Mouse (Mus musculus) limb, embryonic 12.5 days (tissue): ENCODE data around the gene H3f3a. TPM values are rescaled to one million over a fixed set of nuclear protein-coding genes. Genes with fewer than 3 reads are reported as not detected.

Experiments used
- ATAC-seq: fragments of 200-750 bp; cut with Nextera tagmentation; 2 replicates; pipeline ENCODE4 v1.8.0; 2017; ENCODE audit warnings: low read depth, moderate TSS enrichment; ENCODE audit not compliant: insufficient number of reproducible peaks, insufficient read depth, low FRiP score, low TSS enrichment
- H3K27ac ChIP-seq: fragments of 300-500 bp; sonication (generic); 2 replicates; pipeline ENCODE4 v1.5.1; 2016; ENCODE audit warnings: mild to moderate bottlenecking, moderate library complexity
- H3K27me3 ChIP-seq: fragments of 300-500 bp; sonication (generic); 2 replicates; pipeline ENCODE4 v1.6.1; 2016; ENCODE audit warnings: mild to moderate bottlenecking, moderate library complexity
- H3K36me3 ChIP-seq: fragments of 300-500 bp; sonication (generic); 2 replicates; pipeline ENCODE4 v1.6.1; 2016; ENCODE audit warnings: mild to moderate bottlenecking, moderate library complexity
- H3K4me1 ChIP-seq: fragments of 300-500 bp; sonication (generic); replicated peaks from 2 replicates; pipeline ENCODE4 v1.6.1; 2016
- H3K4me2 ChIP-seq: fragments of 300-500 bp; sonication (generic); 2 replicates; pipeline ENCODE4 v1.6.1; 2016; ENCODE audit warnings: mild to moderate bottlenecking, moderate library complexity
- H3K4me3 ChIP-seq: fragments of 300-500 bp; sonication (generic); replicated peaks from 2 replicates; pipeline ENCODE4 v1.5.1; 2016; ENCODE audit warnings: mild to moderate bottlenecking
- H3K9ac ChIP-seq: fragments of 300-500 bp; sonication (generic); replicated peaks from 2 replicates; pipeline ENCODE4 v1.6.1; 2016; ENCODE audit warnings: mild to moderate bottlenecking, moderate library complexity
- H3K9me3 ChIP-seq: fragments of 300-500 bp; sonication (generic); 2 replicates; pipeline ENCODE4 v1.6.1; 2016; ENCODE audit warnings: mild to moderate bottlenecking, moderate library complexity
- WGBS: fragments of 180-500 bp; shearing (Covaris S2); methylation state at CpG from one replicate; pipeline ENCODE4 v1.1.7; 2016; 5-methylcytosine and 5-hydroxymethylcytosine counted together
- polyA plus RNA-seq: library from polyadenylated mRNA; unstranded; fragments of >200 nt; fragmentation: Nextera tagmentation; extraction: Ambion mirVana; gene quantifications from 2 replicates; pipeline ENCODE4 v1.2.1, GENCODE M21; 2016

Gene H3f3a
- polyA plus RNA-seq, 1 experiment from 2014 or later = 3,612 TPM

- no peaks in the 10 kb centered on the region for H3K9me3 ChIP-seq
- no peak overlapping the region for H3K4me3 ChIP-seq
- 71% methylated on average over 2 of the region's 2 CpGs for WGBS
- H3K36me3 ChIP-seq = no peaks in the 10 kb centered on the region
- H3K4me1 ChIP-seq = peaks cover 11% of the 10 kb centered on the region
- H3K4me2 ChIP-seq = no peak overlapping the region
- H3K9ac ChIP-seq = no peak overlapping the region
- ATAC-seq = no peak
- no peak overlapping the region for H3K27ac ChIP-seq
- no peaks in the 10 kb centered on the region for H3K27me3 ChIP-seq
Measured at GRCm38 (mm10) chr1:180818000-180818399, 4.3 kb upstream of the H3f3a start.

DNA sequence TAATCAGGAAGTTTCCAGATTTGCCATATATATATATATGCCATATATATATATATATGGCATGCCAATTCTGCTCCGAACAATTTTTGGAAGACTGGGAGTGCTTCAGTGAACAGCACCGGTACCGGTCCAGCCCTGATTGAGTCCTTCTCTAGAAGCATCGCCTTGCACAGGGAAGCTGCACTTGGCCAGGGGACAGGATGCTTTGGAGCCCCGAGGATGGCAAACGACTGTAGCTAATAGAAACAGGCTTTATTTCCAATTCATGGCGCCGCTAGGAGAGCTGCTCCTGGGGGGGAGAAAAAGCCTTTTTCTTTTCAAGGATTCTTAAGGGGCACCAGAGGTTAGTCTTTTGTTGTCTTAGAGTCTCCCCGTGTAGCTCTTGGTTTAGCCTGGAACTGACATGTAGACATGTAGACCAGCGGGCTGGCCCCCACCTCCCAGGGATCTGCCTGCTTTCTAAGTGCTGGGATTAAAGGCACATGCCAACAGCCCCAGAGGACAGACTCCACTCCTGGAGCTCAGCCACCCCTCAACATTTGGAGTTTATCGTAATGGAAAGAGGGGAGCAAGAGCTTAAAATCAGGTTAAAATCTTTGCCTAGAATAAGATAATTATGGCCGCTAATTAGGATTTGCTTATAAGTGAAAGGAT lies 1.8 kb upstream of the H3f3a start:
- Histone ChIP-seq H3K4me2 (no peak overlapping the region), H3K4me1 (peaks cover 18% of the 10 kb centered on the region), H3K27ac (no peak overlapping the region), H3K9me3 (no peaks in the 10 kb centered on the region), H3K4me3 (no peak overlapping the region), H3K27me3 (no peaks in the 10 kb centered on the region), H3K36me3 (peaks cover 4% of the 10 kb centered on the region), H3K9ac (no peak overlapping the region)
- no peak for ATAC-seq
- 62% methylated on average over 12 of the region's 12 CpGs for whole genome bisulfite sequencing

- peak overlapping the region; percentile 66 for H3K4me2 ChIP-seq
- WGBS = 1% methylated on average over 55 of the region's 65 CpGs
- H3K27ac ChIP-seq = peak overlapping the region; percentile 100
- ATAC-seq = peak; percentile 94
- H3K4me1 ChIP-seq = peaks cover 33% of the 10 kb centered on the region
- H3K9ac ChIP-seq = peak overlapping the region; percentile 100
- peaks cover 22% of the 10 kb centered on the region for H3K36me3 ChIP-seq
- H3K4me3 ChIP-seq = peak overlapping the region; percentile 89
- no peaks in the 10 kb centered on the region for H3K9me3 ChIP-seq
- no peaks in the 10 kb centered on the region for H3K27me3 ChIP-seq
Measured at GRCm38 (mm10) chr1:180813409-180813884, 296 bp downstream of the H3f3a start.

DNA sequence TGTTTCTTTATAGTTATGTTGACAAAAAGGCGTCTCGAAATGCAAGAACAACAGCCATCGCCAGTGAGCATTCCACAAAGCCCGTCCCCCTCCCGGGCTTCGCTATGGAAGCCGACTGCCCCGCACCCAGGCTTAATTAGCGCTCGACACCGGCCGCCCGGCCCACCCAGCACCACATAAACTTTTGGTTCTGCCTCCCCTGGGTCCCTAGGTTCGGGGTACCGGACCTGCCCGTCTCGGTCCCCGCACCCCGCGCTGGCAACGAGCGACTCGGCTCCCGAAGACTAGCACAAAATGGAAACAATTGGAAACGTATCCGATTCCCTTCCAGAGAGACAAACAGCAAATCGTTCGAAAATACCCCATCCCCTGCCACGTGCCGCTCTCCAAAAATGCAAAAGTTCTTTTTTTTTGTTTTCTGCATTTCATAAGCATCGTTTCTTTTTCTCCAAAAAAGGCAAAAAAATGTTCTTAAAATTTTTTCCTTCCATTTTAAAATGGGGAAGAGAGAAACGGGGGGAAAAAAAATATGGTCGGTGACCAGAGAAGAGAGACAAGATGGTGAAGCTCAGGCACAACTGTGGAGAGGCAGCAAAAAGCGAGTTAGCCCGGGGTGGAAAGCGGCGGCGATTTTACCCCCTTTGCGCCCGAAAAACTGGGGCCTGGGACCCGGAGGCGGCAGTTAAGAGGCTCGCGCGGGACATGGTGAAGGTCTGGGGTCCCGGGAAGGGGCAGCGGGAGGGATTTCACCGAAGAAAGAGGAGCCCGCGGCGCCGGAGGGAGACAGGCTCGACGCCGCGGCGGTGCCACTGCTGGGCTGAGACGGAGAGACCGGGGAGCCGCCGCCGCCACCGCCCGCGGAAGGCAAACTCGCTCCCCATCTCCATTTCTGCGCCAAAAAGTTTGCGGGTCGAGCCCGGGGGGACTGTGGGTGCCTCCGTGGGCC lies 1.0 kb downstream of the H3f3a start:
- peak overlapping the region; percentile 100 for H3K9ac ChIP-seq
- peak overlapping the region; percentile 66 for H3K4me2 ChIP-seq
- peaks cover 27% of the 10 kb centered on the region for H3K36me3 ChIP-seq
- under 1% methylated on average over 71 of the region's 71 CpGs for WGBS
- no peaks in the 10 kb centered on the region for H3K9me3 ChIP-seq
- peak overlapping the region; percentile 89 for H3K4me3 ChIP-seq
- H3K4me1 ChIP-seq = peaks cover 38% of the 10 kb centered on the region
- ATAC-seq = peak; percentile 17; the same call in 1 of the 2 replicates
- H3K27ac ChIP-seq = peak overlapping the region; percentile 100
- H3K27me3 ChIP-seq = no peaks in the 10 kb centered on the region

GRCm38 (mm10) chr1:180811596-180812462 lies 1.9 kb downstream of the H3f3a start:
- Histone ChIP-seq H3K9me3 (no peaks in the 10 kb centered on the region), H3K36me3 (peaks cover 36% of the 10 kb centered on the region), H3K4me2 (peak overlapping the region; percentile 58), H3K27me3 (no peaks in the 10 kb centered on the region), H3K4me1 (peaks cover 38% of the 10 kb centered on the region), H3K4me3 (peak overlapping the region; percentile 89), H3K27ac (peak overlapping the region; percentile 100), H3K9ac (peak overlapping the region; percentile 100)
- 5% methylated on average over 27 of the region's 27 CpGs for WGBS
- no peak for ATAC-seq

DNA sequence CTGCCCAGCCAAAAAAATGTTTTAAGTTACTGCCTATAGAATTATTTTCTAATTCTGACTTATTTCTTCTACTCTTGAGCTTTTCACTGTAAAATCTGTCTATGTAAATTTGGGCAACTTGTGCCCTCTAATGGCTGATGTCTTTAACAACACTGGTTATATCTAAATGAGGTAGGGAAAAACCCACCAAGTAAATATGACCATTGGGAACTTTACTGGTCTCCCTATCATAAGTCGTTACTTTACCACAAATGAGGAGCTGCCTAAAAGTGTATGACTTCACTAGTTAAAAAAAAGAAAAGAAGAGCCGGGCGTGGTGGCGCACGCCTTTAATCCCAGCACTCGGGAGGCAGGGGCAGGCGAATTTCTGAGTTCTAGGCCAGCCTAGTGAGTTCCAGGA lies 2.8 kb downstream of the H3f3a start:
- Histone ChIP-seq H3K4me2 (peak overlapping the region; percentile 58), H3K27me3 (no peaks in the 10 kb centered on the region), H3K27ac (no peak overlapping the region), H3K9ac (no peak overlapping the region), H3K4me1 (peaks cover 38% of the 10 kb centered on the region), H3K9me3 (no peaks in the 10 kb centered on the region), H3K36me3 (peaks cover 45% of the 10 kb centered on the region), H3K4me3 (peak overlapping the region; percentile 89)
- 78% methylated on average over 7 of the region's 7 CpGs for WGBS
- ATAC-seq = no peak

- Histone ChIP-seq H3K27me3 (no peaks in the 10 kb centered on the region), H3K9ac (no peak overlapping the region), H3K4me1 (peaks cover 27% of the 10 kb centered on the region), H3K36me3 (peaks cover 66% of the 10 kb centered on the region), H3K4me3 (0 out of 2 replicates have a peak overlapping the region, but pooled peaks have one; percentile 2), H3K9me3 (no peaks in the 10 kb centered on the region), H3K4me2 (no peak overlapping the region), H3K27ac (no peak overlapping the region)
- ATAC-seq = no peak
- 92% methylated on average over 5 of the region's 5 CpGs for WGBS
Measured at GRCm38 (mm10) chr1:180808831-180809230, 4.9 kb downstream of the H3f3a start.

DNA sequence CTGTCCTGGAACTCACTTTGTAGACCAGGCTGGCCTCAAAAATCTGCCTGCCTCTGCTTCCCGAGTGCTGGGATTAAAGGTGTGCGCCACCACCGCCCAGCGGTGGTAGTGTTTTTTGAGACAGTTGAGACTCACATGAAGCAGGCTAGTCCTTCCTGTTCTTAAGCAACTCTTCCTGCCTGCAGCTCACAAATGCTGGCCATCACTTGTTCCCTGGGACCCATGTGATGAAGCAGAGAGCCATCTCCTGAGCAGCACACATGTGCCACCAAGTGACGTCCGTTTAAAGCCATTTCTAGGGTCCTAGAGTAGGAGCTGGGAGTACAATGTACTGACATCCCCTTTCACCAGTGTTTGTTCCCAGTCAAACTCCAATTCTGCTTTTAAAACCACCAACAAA lies 9.9 kb downstream of the H3f3a start:
- Histone ChIP-seq H3K9me3 (no peaks in the 10 kb centered on the region), H3K4me2 (no peak overlapping the region), H3K9ac (no peak overlapping the region), H3K27me3 (no peaks in the 10 kb centered on the region), H3K4me1 (peaks cover 6% of the 10 kb centered on the region), H3K4me3 (no peak overlapping the region), H3K36me3 (peaks cover 83% of the 10 kb centered on the region), H3K27ac (no peak overlapping the region)
- 94% methylated on average over 6 of the region's 6 CpGs for WGBS
- ATAC-seq = no peak

DNA sequence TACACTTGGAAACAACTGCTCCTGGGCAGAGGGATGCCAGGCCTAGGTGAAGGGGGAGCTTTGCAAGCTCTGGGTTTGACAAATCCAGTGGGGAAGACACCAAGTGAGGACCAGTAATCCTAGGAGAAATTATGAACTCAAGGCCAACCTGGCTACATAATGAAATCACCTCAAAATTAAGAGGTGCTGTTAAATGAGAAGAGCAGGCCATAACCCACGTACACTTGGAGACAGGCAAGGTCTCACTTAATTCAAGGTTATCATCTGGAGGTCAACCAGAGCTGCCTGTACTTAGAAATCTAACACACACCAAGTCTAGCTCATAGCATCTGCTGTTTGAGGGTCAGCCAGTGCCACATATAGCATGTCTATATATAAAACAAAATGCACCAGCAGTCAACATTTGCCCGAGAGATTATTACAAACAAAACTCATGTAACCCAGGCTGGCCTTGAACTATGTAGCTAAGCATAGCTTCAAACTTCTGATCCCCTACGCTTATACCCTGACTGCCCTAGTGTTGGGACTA lies 12.2 kb downstream of the H3f3a start:
- Histone ChIP-seq H3K36me3 (peaks cover 63% of the 10 kb centered on the region), H3K9me3 (no peaks in the 10 kb centered on the region), H3K4me1 (no peaks in the 10 kb centered on the region), H3K27me3 (no peaks in the 10 kb centered on the region), H3K9ac (no peak overlapping the region), H3K4me3 (no peak overlapping the region), H3K4me2 (no peak overlapping the region), H3K27ac (no peak overlapping the region)
- no peak for ATAC-seq
- 81% methylated on average over 3 of the region's 3 CpGs for WGBS

- peaks cover 56% of the 10 kb centered on the region for H3K36me3 ChIP-seq
- H3K27me3 ChIP-seq = no peaks in the 10 kb centered on the region
- H3K4me3 ChIP-seq = no peak overlapping the region
- H3K4me1 ChIP-seq = no peaks in the 10 kb centered on the region
- no peak for ATAC-seq
- H3K9me3 ChIP-seq = no peaks in the 10 kb centered on the region
- no peak overlapping the region for H3K4me2 ChIP-seq
- H3K27ac ChIP-seq = no peak overlapping the region
- 55% methylated on average over 2 of the region's 2 CpGs for WGBS
- no peak overlapping the region for H3K9ac ChIP-seq
Measured at GRCm38 (mm10) chr1:180800814-180801213, 12.9 kb downstream of the H3f3a start.
